Mouse (Mus musculus): ENCODE measurements around the gene Kcnf1. TPM values are rescaled to one million over a fixed set of nuclear protein-coding genes. Genes with fewer than 3 reads are reported as not detected.

Kcnf1 gene
- total and polyA plus RNA-seq, 3 experiments: 0.04 TPM; not detected in 2

GRCm38 (mm10) chr12:17218390-17218789 is 41.7 kb upstream of the Kcnf1 start:
- intact Hi-C loops (cut with DNase I): no loop called here
- Histone ChIP-seq H3K27me3 (ENCODE audit: control insufficient read depth, insufficient read depth, low read length) (no peaks in the 10 kb centered on the region), H3K36me3 (ENCODE audit: control insufficient read depth, insufficient read depth, low read length) (no peaks in the 10 kb centered on the region), H3K27ac (no peak overlapping the region), H3K9ac (ENCODE audit: low read depth, low read length) (no peak overlapping the region), H3K4me3 (no peak overlapping the region), H3K79me2 (replicated peaks; ENCODE audit: control insufficient read depth, insufficient read depth, low read length) (no peaks in the 10 kb centered on the region), H3K4me1 (ENCODE audit: control insufficient read depth, insufficient read depth, low read length) (no peaks in the 10 kb centered on the region)
- WGBS: 61% methylated on average over 8 of the region's 8 CpGs
- TF ChIP-seq CTCF (IDR thresholded peaks at IDR 0.05): no peak
- TF ChIP-seq EP300 (IDR thresholded peaks at IDR 0.05; ENCODE audit: insufficient read depth, low read depth, low read length): no peak
- no peak for TF ChIP-seq POLR2A (IDR thresholded peaks at IDR 0.05; ENCODE audit: insufficient read depth, low read depth, low read length)
- DNase-seq: no peak

GRCm38 (mm10) chr12:17215751-17216150 is 39.1 kb upstream of the Kcnf1 start:
- H3K79me2 ChIP-seq (replicated peaks; ENCODE audit: control insufficient read depth, insufficient read depth, low read length): no peaks in the 10 kb centered on the region
- intact Hi-C loops (cut with DNase I): no loop called here
- no peaks in the 10 kb centered on the region for H3K27me3 ChIP-seq (ENCODE audit: control insufficient read depth, insufficient read depth, low read length)
- no peaks in the 10 kb centered on the region for H3K4me1 ChIP-seq (ENCODE audit: control insufficient read depth, insufficient read depth, low read length)
- TF ChIP-seq EP300 (IDR thresholded peaks at IDR 0.05; ENCODE audit: insufficient read depth, low read depth, low read length) (no peak), POLR2A (IDR thresholded peaks at IDR 0.05; ENCODE audit: insufficient read depth, low read depth, low read length) (no peak), CTCF (IDR thresholded peaks at IDR 0.05) (no peak)
- H3K9ac ChIP-seq (ENCODE audit: low read depth, low read length): no peak overlapping the region
- no peak overlapping the region for H3K4me3 ChIP-seq
- 76% methylated on average over 7 of the region's 7 CpGs for WGBS
- no peak for DNase-seq
- no peak overlapping the region for H3K27ac ChIP-seq
- H3K36me3 ChIP-seq (ENCODE audit: control insufficient read depth, insufficient read depth, low read length): no peaks in the 10 kb centered on the region

GRCm38 (mm10) chr12:17202492-17203322 is 26.0 kb upstream of the Kcnf1 start:
- no peak overlapping the region for H3K27ac ChIP-seq
- intact Hi-C loops (cut with DNase I): no loop called here
- H3K4me3 ChIP-seq: no peak overlapping the region
- no peaks in the 10 kb centered on the region for H3K79me2 ChIP-seq (replicated peaks; ENCODE audit: control insufficient read depth, insufficient read depth, low read length)
- 70% methylated on average over 13 of the region's 13 CpGs for whole genome bisulfite sequencing
- H3K27me3 ChIP-seq (ENCODE audit: control insufficient read depth, insufficient read depth, low read length): no peaks in the 10 kb centered on the region
- DNase-seq: no peak
- no peak overlapping the region for H3K9ac ChIP-seq (ENCODE audit: low read depth, low read length)
- H3K4me1 ChIP-seq (ENCODE audit: control insufficient read depth, insufficient read depth, low read length): no peaks in the 10 kb centered on the region
- TF ChIP-seq CTCF (IDR thresholded peaks at IDR 0.05) (no peak), POLR2A (IDR thresholded peaks at IDR 0.05; ENCODE audit: insufficient read depth, low read depth, low read length) (no peak), EP300 (IDR thresholded peaks at IDR 0.05; ENCODE audit: insufficient read depth, low read depth, low read length) (no peak)
- H3K36me3 ChIP-seq (ENCODE audit: control insufficient read depth, insufficient read depth, low read length): no peaks in the 10 kb centered on the region

- WGBS: 86% methylated on average over 5 of the region's 5 CpGs
- Histone ChIP-seq H3K4me3 (no peak overlapping the region), H3K9ac (ENCODE audit: low read depth, low read length) (no peak overlapping the region), H3K36me3 (ENCODE audit: control insufficient read depth, insufficient read depth, low read length) (no peaks in the 10 kb centered on the region), H3K4me1 (ENCODE audit: control insufficient read depth, insufficient read depth, low read length) (no peaks in the 10 kb centered on the region), H3K27me3 (ENCODE audit: control insufficient read depth, insufficient read depth, low read length) (no peaks in the 10 kb centered on the region), H3K27ac (no peak overlapping the region), H3K79me2 (replicated peaks; ENCODE audit: control insufficient read depth, insufficient read depth, low read length) (no peaks in the 10 kb centered on the region)
- TF ChIP-seq EP300 (IDR thresholded peaks at IDR 0.05; ENCODE audit: insufficient read depth, low read depth, low read length): no peak
- no peak for TF ChIP-seq CTCF (IDR thresholded peaks at IDR 0.05)
- TF ChIP-seq POLR2A (IDR thresholded peaks at IDR 0.05; ENCODE audit: insufficient read depth, low read depth, low read length): no peak
- intact Hi-C loops (cut with DNase I): no loop called here
- no peak for DNase-seq
Measured at GRCm38 (mm10) chr12:17198621-17199020, 21.9 kb upstream of the Kcnf1 start.

GRCm38 (mm10) chr12:17194140-17194539 is 17.5 kb upstream of the Kcnf1 start:
- no peak overlapping the region for H3K9ac ChIP-seq (ENCODE audit: low read depth, low read length)
- intact Hi-C loops (cut with DNase I): no loop called here
- no peak overlapping the region for H3K4me3 ChIP-seq
- H3K36me3 ChIP-seq (ENCODE audit: control insufficient read depth, insufficient read depth, low read length): no peaks in the 10 kb centered on the region
- no peaks in the 10 kb centered on the region for H3K4me1 ChIP-seq (ENCODE audit: control insufficient read depth, insufficient read depth, low read length)
- WGBS: 83% methylated on average over 6 of the region's 6 CpGs
- DNase-seq: no peak
- H3K27me3 ChIP-seq (ENCODE audit: control insufficient read depth, insufficient read depth, low read length): no peaks in the 10 kb centered on the region
- TF ChIP-seq EP300 (IDR thresholded peaks at IDR 0.05; ENCODE audit: insufficient read depth, low read depth, low read length) (no peak), POLR2A (IDR thresholded peaks at IDR 0.05; ENCODE audit: insufficient read depth, low read depth, low read length) (no peak), CTCF (IDR thresholded peaks at IDR 0.05) (no peak)
- H3K79me2 ChIP-seq (replicated peaks; ENCODE audit: control insufficient read depth, insufficient read depth, low read length): no peaks in the 10 kb centered on the region
- H3K27ac ChIP-seq: no peak overlapping the region

- Histone ChIP-seq H3K27ac (no peak overlapping the region), H3K4me1 (ENCODE audit: control insufficient read depth, insufficient read depth, low read length) (no peaks in the 10 kb centered on the region), H3K79me2 (replicated peaks; ENCODE audit: control insufficient read depth, insufficient read depth, low read length) (no peaks in the 10 kb centered on the region), H3K9ac (ENCODE audit: low read depth, low read length) (no peak overlapping the region), H3K4me3 (no peak overlapping the region), H3K27me3 (ENCODE audit: control insufficient read depth, insufficient read depth, low read length) (no peaks in the 10 kb centered on the region), H3K36me3 (ENCODE audit: control insufficient read depth, insufficient read depth, low read length) (no peaks in the 10 kb centered on the region)
- TF ChIP-seq EP300 (IDR thresholded peaks at IDR 0.05; ENCODE audit: insufficient read depth, low read depth, low read length) (no peak), CTCF (IDR thresholded peaks at IDR 0.05) (no peak), POLR2A (IDR thresholded peaks at IDR 0.05; ENCODE audit: insufficient read depth, low read depth, low read length) (no peak)
- 89% methylated on average over 1 of the region's 1 CpGs for WGBS
- no peak for DNase-seq
- intact Hi-C loops (cut with DNase I): no loop called here
Measured at GRCm38 (mm10) chr12:17193311-17193710, 16.6 kb upstream of the Kcnf1 start.
